Mouse (Mus musculus) E14TG2a.4 (cell line): ENCODE measurements at regions not wholly inside any gene's neighbourhood (a gene's known extent, or its start where the extent isn't known, plus 50 kb on each side); places are given as distances from the start of the nearest gene placed in this dataset.

ENCODE experiments used
- CTCF ChIP-seq: conservative IDR thresholded peaks from 2 replicates; pipeline ENCODE4 v1.5.1; 2014; ENCODE audit warnings: low read length
- NANOG ChIP-seq: IDR thresholded peaks from 2 replicates; pipeline ENCODE4 v1.6.1; 2014; ENCODE audit warnings: borderline replicate concordance, low read length, mixed read lengths
- POU5F1 ChIP-seq: IDR thresholded peaks from 2 replicates; pipeline ENCODE4 v1.6.1; 2014; ENCODE audit warnings: low read length, borderline replicate concordance

GRCm38 (mm10) chr2:170652128-170652527, 50.3 kb upstream of the 4930470P17Rik start:
- TF ChIP-seq CTCF (no peak), POU5F1 (no peak), NANOG (no peak)
